Mouse (Mus musculus) telencephalon, adult 2 months (tissue): Measurements from ENCODE around the gene Manea.
"Not testable (repeated sequence)": the region's sequence is repeated elsewhere in the genome, so short reads cannot be mapped to it uniquely, and the experiment has no call there.

ENCODE experiments used
- DNase-seq: peaks from one replicate; pipeline ENCODE4 v3.0.0-alpha.2; 2011; ENCODE audit warnings: low read depth, low spot score

Gene Manea

DNA sequence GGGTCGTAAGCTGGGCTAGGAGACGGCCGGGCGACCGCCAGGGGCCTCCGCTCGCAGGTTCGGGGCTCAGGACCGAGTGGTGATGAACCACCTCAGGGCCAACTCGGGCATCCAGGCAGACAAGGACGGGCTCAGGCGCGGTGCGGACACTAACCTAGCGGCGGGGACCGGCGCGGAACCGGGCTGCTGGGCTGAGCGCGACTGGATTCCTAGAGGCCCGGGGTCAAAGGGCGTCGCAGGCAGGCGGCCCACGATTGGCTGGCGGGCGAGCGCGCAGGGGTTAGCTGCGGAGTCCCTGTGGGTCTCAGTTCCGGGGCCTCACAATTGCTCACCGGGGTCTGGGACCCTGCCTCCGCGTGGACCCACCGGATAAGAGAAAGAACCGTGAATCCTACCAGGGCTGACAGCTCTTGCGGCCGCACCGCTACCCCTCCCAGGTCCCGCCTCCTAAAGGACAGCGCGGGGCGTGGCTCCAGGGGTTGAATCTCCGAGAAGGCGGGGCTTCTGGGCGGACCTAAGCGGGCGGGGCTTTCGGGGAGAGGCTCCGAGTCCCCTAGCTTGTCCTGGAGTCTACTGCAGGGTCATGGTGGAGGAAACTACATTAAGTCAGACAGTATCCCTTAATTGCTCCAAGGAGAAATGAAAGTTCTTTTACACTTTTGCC, at the start of gene Manea:
Gene Manea, minus strand, starts transcription at position 449 of the 664 bp plus-strand sequence.
- peak; percentile 79 for DNase-seq

DNA sequence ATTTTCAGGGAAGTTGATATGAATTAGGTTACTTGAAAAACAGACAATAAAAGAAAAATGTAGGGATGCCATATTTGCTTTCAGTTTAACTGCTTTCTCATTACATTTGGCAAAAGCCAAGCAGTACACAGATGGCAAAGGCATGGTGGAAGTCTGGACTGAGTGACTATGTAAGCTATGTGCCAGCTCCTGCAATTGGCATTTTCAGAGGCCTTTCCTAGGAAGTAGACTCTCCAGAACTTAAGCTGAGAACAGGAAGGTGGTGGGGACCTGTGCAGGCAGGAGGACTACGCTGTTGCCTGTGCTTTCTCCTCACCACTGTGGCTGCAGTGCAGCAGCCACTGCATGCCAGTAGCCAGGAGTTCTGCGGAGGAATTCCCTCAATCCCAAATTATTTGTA, 7.9 kb upstream of the Manea start:
- peak; percentile 26 for DNase-seq

DNA sequence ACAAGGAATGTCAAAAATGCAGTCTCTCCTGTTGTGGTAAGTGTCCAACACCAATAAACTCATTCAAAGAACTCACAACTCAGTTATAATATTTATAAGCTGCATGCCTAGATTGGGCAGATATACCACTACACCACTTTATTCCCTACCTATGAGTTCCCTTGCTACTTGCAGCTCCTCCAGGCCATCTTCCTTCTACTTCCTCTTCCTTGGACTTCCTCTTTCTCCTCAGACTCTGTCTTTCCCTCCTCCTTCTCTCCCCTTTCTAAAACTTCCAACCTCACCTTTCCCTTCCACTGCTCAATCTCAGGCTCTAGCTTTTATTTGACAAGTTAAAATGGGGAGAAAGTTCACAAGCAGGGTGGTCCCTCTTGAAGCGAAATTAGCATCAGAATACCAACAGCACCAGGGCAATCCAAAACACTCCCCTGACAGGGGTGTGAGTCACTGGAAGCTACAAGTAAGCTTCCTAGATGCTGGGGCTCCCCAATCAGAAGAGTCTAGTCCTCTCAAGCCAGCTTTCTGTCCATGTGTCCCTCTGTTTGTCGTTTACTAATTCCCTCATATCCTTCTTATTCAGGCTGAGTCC, 7.0 kb upstream of the Manea start:
- DNase-seq = no peak

DNA sequence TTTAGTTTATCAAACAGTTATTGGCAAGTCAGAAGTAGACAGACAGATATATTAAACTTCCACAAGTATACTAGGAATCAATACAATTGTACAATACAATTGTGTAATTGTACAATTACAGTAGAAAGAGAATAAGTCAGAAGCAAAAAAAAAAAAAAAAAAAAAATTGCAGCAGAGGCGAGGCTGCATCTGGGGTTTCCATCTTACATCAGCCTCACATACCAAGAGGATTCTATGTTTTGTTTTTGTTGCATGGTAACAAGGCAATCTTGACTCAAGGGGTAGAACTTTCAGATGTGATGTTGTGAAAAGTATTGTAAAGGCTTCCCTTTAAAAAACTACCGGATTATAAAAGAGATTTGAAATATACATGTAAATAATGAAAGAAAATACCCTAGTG, 548 bp upstream of the Manea start:
- no peak for DNase-seq

DNA sequence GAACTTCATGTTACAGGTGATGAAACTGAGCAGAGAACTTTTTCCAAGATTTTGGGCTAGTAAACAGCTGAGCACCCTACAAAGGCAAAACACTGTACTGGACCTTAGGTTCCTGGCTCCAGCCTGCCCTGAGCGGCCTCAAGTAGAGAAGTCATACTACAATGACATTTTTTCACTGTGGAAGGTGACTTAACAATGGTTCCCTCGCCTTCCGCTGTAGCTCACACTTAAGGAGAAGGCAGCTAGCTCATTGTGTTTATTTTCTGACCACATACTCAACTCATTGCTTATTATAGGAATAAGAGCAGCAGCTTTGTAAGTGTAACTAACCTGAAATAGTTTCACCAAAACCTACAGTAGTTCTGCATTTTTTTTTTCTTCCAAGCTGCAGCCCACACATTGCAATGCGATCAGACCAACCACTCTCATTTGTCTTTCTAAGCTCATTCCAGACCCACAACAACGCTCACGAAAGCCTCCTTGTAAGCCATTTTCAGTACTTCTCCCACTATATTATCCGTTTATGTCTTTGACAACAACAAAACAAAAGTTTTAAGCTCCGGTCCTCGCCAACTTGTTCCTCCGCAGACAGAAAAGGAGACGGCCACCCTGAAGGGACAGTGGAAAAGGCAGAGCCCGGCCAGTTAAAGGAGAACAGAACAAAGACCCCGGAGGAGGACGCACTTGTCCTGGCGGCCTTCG, 799 bp downstream of the Manea start:
- peak; percentile 41 for DNase-seq

DNA sequence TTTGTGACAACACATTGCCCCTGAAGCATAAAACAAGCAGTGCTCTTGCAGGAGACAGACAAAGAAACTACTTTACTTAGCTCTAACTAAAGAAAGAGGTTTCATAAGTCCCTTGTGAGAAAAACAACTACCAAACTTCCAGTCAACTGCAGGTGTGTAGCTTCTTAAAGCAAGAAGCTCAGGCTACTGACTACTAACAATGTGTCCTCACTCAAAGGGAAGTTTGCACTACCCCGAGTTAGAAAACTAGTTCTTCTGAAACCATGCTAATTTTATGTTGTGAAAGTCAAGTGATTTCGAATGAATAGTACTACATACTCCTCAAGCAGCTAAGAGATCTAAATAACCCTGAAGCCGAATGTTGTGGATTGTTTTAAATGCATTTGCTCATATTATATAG, 1.6 kb downstream of the Manea start:
- no peak for DNase-seq

DNA sequence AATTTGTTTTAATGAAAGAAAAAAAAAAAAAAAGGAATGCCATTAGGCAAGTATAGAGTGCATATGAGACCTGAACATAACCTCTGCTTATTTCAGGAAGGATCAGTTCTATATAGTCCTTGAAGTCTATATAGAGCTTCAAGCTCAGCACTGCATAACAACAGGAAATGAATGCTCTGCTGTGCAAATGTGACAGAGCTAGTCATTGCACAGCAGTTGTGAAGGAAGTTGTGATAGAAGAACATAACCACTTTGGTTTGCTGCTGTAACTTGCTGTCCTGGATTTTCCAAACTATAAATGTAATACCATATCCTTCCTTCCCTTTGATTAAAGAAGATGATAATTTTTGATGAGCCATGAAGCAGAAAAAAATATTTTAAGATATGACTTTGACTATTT, 4.3 kb downstream of the Manea start:
- no peak for DNase-seq

DNA sequence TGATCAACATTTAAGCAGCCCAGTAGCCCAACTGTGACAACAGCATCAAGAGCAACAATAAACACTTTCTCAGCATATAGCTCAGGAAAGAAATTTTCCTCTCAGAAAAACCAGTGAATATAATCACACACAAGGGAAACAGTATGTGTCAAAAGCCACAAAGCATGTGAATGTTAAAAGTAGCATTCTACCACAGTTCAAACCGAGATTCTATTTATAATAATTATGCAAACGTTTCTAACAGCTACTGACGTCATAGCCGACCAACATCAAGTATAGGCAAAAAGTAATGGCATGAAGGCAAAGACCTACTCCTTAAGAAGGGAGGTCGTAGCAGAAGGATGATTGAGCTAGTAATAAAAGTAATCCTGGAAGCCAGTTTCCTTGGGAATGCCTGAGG, 8.1 kb downstream of the Manea start:
- DNase-seq = no peak

DNA sequence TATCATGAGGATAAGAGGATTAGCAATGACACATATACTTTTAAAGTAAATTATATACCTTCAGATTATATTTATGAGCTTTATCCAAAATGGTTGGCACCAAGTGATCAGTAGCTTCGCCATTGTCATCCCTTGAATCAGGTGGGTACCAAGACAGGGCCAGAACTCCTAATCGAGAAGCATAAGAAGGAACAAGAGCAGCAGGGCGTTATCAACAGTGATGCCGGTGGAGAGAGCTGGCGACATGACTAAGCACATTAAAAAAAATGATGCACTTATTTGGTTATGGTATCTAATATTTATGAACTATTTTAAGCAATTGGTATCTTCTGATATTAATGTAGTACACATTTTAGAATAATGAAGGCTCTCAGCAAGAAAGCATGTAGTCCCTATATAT, 10.1 kb downstream of the Manea start:
- DNase-seq = no peak

DNA sequence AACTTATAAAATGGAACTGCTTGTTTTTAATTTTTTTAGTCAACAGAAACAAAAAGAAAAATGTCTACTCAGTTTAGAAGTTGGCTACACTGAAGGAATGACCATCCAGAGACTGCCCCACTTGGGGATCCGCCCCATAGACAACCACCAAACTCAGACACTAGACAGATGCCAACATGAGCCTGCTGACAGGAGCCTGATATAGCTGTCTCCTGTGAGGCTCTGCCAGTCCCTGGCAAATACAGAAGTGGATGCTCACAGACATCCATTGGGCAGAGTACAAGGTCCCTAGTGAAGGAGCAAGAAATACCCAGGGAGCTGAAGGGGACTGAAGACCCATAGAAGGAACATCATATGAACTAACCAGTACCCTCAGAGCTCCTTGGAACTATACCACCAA, 42.0 kb downstream of the Manea start:
- DNase-seq = not testable (repeated sequence)

DNA sequence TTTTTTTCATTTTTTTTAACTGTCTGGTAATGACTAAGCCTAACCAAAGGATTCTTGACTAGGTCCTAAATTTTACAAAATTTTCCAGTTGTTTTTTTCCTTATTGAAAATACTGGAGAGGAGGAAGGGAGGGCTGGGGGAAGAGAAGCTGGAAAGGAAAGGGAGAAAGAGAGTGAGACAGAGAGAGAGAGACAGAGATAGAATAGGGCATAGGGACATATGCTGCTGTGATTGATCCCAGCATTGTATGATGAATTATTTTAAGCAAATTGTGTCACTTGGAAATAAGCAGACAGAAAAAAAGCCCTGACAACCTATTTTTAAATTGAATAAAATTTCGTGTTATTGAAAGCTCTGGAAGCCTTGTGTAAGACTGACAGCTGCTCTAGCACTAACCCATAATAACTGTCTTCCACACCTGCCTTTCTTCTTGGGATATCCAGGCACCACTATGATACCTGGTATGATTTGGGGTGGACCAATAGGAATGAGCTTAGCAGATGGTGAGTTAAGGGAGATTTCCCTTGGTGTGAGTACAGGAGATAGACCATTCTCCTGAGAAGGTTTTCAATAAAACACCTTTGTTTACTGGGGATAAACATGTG, 69.5 kb downstream of the Manea start:
- DNase-seq = no peak

DNA sequence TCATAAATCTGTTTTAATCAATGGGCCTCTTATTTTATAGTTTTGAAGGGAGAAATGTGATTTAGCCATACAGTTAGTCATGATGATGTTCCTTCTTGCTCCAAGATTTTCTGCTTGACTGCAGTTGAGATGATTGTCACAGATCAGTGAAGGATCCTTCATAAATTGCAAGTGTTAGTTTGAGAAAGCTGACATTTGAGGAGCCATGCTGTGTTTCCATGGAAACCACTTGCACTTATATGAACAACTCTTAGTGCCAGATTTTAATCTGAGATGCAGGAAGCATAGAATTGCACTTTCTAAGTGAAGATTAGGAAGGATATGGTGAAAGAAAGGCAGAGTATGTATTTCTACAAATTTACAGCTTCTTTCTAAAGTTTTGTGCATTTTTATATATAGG, 70.4 kb downstream of the Manea start:
- DNase-seq = peak; percentile 45

DNA sequence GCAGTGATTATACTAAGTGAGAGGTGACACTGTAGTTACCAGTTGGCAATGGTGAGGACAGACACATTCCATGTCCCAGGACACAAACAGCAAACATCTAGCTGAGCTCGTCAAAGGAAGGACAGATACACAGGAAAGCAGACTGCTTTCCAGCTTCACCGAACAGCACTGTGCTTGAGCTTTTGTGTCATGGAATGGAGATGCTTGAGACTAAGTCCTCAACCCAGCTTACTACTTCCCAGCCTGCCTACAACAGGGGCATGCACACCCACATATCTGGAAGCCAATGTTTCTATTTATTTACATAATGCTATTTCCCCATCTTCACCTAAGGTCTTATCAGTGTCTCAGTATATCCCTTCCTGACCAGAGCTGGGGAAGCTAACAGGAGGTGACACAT, 70.9 kb downstream of the Manea start:
- DNase-seq = no peak
